Mouse (Mus musculus): ENCODE measurements around the gene Pik3r2. TPM values are rescaled to one million over a fixed set of nuclear protein-coding genes. Genes with fewer than 3 reads are reported as not detected.

Gene Pik3r2
- polyA plus RNA-seq, 1 experiment from 2014 or later, result 112 TPM

- H3K9ac ChIP-seq (ENCODE audit: low read depth, low read length), result peak overlapping the region; percentile 50
- 2% methylated on average over 34 of the region's 34 CpGs for WGBS
These were observed 10.5 kb downstream of the Pik3r2 start for GRCm38 (mm10) chr8:70765838-70766570.

DNA sequence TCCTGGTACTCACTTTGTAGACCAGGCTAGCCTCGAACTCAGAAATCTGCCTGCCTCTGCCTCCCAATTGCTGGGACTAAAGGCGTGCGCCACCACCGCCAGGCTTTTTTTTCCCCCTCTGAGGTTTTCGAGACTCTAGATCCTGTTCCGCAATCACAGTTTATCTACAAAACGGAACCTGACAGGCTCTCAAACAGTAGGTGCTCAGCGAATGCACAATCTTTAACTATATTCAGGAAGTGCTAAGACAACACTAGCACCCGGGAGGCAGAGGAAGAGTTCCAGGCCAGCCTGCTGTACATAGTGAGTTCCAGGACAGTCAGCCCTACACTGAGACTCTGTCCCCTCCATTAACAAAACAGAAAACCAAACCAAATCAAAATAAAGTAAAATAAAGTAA, 11.2 kb downstream of the Pik3r2 start:
- H3K4me2 ChIP-seq (ENCODE audit: low read length), result no peak overlapping the region
- 80% methylated on average over 9 of the region's 9 CpGs for WGBS
- no peak overlapping the region for H3K9ac ChIP-seq (ENCODE audit: low read depth, low read length)
- peaks cover 4% of the 10 kb centered on the region for H3K27me3 ChIP-seq (ENCODE audit: control insufficient read depth, insufficient read depth, low read depth, low read length)
- no peak overlapping the region for H3K27ac ChIP-seq (ENCODE audit: low read length)
- H3K4me3 ChIP-seq (ENCODE audit: low read depth, low read length), result no peak overlapping the region
- peaks cover 15% of the 10 kb centered on the region for H3K36me3 ChIP-seq (ENCODE audit: control insufficient read depth, insufficient read depth, low read length)
- H3K9me3 ChIP-seq (replicated peaks; ENCODE audit: control insufficient read depth, low read length, poor library complexity, severe bottlenecking), result no peaks in the 10 kb centered on the region
- H3K4me1 ChIP-seq (ENCODE audit: control insufficient read depth, insufficient read depth, low read length), result peaks cover 16% of the 10 kb centered on the region
- ATAC-seq, result no peak

More at GRCm38 (mm10) chr8:70765838-70766570, 10.5 kb downstream of the Pik3r2 start:
- Histone ChIP-seq H3K4me1 (ENCODE audit: control insufficient read depth, insufficient read depth, low read length) (peaks cover 16% of the 10 kb centered on the region), H3K27me3 (ENCODE audit: control insufficient read depth, insufficient read depth, low read depth, low read length) (peaks cover 4% of the 10 kb centered on the region), H3K36me3 (ENCODE audit: control insufficient read depth, insufficient read depth, low read length) (peaks cover 20% of the 10 kb centered on the region), H3K27ac (ENCODE audit: low read length) (no peak overlapping the region), H3K4me3 (ENCODE audit: low read depth, low read length) (peak overlapping the region; percentile 13; the same call in 1 of the 2 replicates), H3K4me2 (ENCODE audit: low read length) (peak overlapping the region; percentile 48), H3K9me3 (replicated peaks; ENCODE audit: control insufficient read depth, low read length, poor library complexity, severe bottlenecking) (no peaks in the 10 kb centered on the region)
- ATAC-seq, result no peak

GRCm38 (mm10) chr8:70764676-70765075, 11.8 kb downstream of the Pik3r2 start:
- WGBS, result 96% methylated on average over 13 of the region's 13 CpGs
- no peak for ATAC-seq

DNA sequence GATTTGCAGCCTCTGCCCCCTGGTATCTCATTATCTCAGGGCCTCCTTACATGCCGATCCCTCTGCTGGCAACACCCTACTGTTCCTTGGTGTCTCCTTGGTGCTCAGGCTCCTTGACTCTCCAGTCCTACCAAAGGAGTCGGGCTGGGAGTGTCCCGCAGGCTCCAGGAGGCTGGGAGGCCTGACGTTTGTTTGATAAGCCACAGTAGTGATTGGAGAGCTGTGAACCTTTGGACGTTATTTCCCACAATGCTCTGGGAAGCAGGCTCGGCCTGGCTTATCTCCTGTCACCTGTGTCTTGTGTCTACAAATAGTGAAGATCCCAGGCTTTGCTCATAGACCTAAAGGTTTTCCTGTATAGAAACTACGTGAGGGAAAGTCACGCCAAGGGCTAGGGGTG, 12.5 kb downstream of the Pik3r2 start:
- WGBS, result 86% methylated on average over 8 of the region's 8 CpGs
- no peak overlapping the region for H3K27ac ChIP-seq (ENCODE audit: low read length)

More at GRCm38 (mm10) chr8:70764676-70765075, 11.8 kb downstream of the Pik3r2 start:
- Histone ChIP-seq H3K27ac (ENCODE audit: low read length) (no peak overlapping the region), H3K36me3 (ENCODE audit: control insufficient read depth, insufficient read depth, low read length) (peaks cover 12% of the 10 kb centered on the region), H3K27me3 (ENCODE audit: control insufficient read depth, insufficient read depth, low read depth, low read length) (peaks cover 4% of the 10 kb centered on the region), H3K4me2 (ENCODE audit: low read length) (no peak overlapping the region), H3K4me1 (ENCODE audit: control insufficient read depth, insufficient read depth, low read length) (peaks cover 22% of the 10 kb centered on the region), H3K4me3 (ENCODE audit: low read depth, low read length) (no peak overlapping the region), H3K9ac (ENCODE audit: low read depth, low read length) (no peak overlapping the region), H3K9me3 (replicated peaks; ENCODE audit: control insufficient read depth, low read length, poor library complexity, severe bottlenecking) (no peaks in the 10 kb centered on the region)

GRCm38 (mm10) chr8:70763354-70763753, 13.2 kb downstream of the Pik3r2 start:
- no peak overlapping the region for H3K4me3 ChIP-seq (ENCODE audit: low read depth, low read length)
- no peak for ATAC-seq
- H3K4me2 ChIP-seq (ENCODE audit: low read length), result no peak overlapping the region
- no peak overlapping the region for H3K27ac ChIP-seq (ENCODE audit: low read length)
- no peaks in the 10 kb centered on the region for H3K9me3 ChIP-seq (replicated peaks; ENCODE audit: control insufficient read depth, low read length, poor library complexity, severe bottlenecking)
- WGBS, result under 1% methylated on average over 3 of the region's 3 CpGs
- peaks cover 24% of the 10 kb centered on the region for H3K4me1 ChIP-seq (ENCODE audit: control insufficient read depth, insufficient read depth, low read length)
- no peak overlapping the region for H3K9ac ChIP-seq (ENCODE audit: low read depth, low read length)
- H3K36me3 ChIP-seq (ENCODE audit: control insufficient read depth, insufficient read depth, low read length), result peaks cover 8% of the 10 kb centered on the region
- H3K27me3 ChIP-seq (ENCODE audit: control insufficient read depth, insufficient read depth, low read depth, low read length), result peaks cover 4% of the 10 kb centered on the region

More for the DNA sequence above, 12.5 kb downstream of the Pik3r2 start:
- H3K4me3 ChIP-seq (ENCODE audit: low read depth, low read length), result no peak overlapping the region
- ATAC-seq, result no peak
- no peak overlapping the region for H3K9ac ChIP-seq (ENCODE audit: low read depth, low read length)
- H3K4me1 ChIP-seq (ENCODE audit: control insufficient read depth, insufficient read depth, low read length), result peaks cover 24% of the 10 kb centered on the region
- H3K27me3 ChIP-seq (ENCODE audit: control insufficient read depth, insufficient read depth, low read depth, low read length), result peaks cover 4% of the 10 kb centered on the region
- peaks cover 12% of the 10 kb centered on the region for H3K36me3 ChIP-seq (ENCODE audit: control insufficient read depth, insufficient read depth, low read length)
- H3K9me3 ChIP-seq (replicated peaks; ENCODE audit: control insufficient read depth, low read length, poor library complexity, severe bottlenecking), result no peaks in the 10 kb centered on the region
- H3K4me2 ChIP-seq (ENCODE audit: low read length), result no peak overlapping the region

- H3K9me3 ChIP-seq (replicated peaks; ENCODE audit: control insufficient read depth, low read length, poor library complexity, severe bottlenecking), result no peaks in the 10 kb centered on the region
- H3K36me3 ChIP-seq (ENCODE audit: control insufficient read depth, insufficient read depth, low read length), result peaks cover 6% of the 10 kb centered on the region; the same call in 1 of the 2 replicates
- H3K9ac ChIP-seq (ENCODE audit: low read depth, low read length), result no peak overlapping the region
- no peak for ATAC-seq
- H3K4me1 ChIP-seq (ENCODE audit: control insufficient read depth, insufficient read depth, low read length), result peaks cover 25% of the 10 kb centered on the region
- H3K4me3 ChIP-seq (ENCODE audit: low read depth, low read length), result no peak overlapping the region
- H3K27ac ChIP-seq (ENCODE audit: low read length), result no peak overlapping the region
- WGBS, result 73% methylated on average over 1 of the region's 1 CpGs
- no peak overlapping the region for H3K4me2 ChIP-seq (ENCODE audit: low read length)
- H3K27me3 ChIP-seq (ENCODE audit: control insufficient read depth, insufficient read depth, low read depth, low read length), result no peaks in the 10 kb centered on the region
These were observed 14.4 kb downstream of the Pik3r2 start for GRCm38 (mm10) chr8:70762118-70762517.

GRCm38 (mm10) chr8:70760775-70761406, 15.6 kb downstream of the Pik3r2 start, which contains the start of gene Mpv17l2:
TSS of gene Mpv17l2 (minus strand) at chr8:70760946.
- Histone ChIP-seq H3K4me3 (ENCODE audit: low read depth, low read length) (peak within 1 kb of the TSS; percentile 71), H3K4me1 (ENCODE audit: control insufficient read depth, insufficient read depth, low read length) (peaks cover 21% of the 10 kb centered on the region), H3K9ac (ENCODE audit: low read depth, low read length) (peak within 1 kb of the TSS; percentile 76), H3K36me3 (ENCODE audit: control insufficient read depth, insufficient read depth, low read length) (peaks cover 18% of the 10 kb centered on the region), H3K27me3 (ENCODE audit: control insufficient read depth, insufficient read depth, low read depth, low read length) (no peaks in the 10 kb centered on the region), H3K4me2 (ENCODE audit: low read length) (peak within 1 kb of the TSS; percentile 80), H3K27ac (ENCODE audit: low read length) (peak within 1 kb of the TSS; percentile 82), H3K9me3 (replicated peaks; ENCODE audit: control insufficient read depth, low read length, poor library complexity, severe bottlenecking) (no peaks in the 10 kb centered on the region)
- WGBS, result under 1% methylated on average over 55 of the region's 55 CpGs
- ATAC-seq, result peak; percentile 95

DNA sequence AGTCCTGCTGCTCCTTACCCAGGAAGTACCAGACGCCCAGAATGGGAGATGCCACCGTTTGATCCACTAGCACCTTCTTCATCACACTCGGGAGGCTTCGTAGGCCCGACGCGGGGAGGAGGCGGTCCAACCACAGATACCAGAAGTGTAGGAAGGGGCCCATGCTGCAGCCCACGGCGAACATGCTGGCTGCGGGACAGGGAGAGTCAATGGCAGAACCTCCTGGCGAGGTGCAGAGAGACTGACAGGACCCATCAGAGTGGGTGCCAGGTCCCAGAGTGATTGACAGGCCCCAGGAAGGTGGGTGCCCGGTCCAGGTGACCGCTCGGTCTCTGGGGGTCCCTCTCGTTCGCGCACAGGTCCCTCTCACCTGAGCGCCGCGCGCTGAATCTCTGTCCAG, 16.2 kb downstream of the Pik3r2 start:
- H3K4me3 ChIP-seq (ENCODE audit: low read depth, low read length), result peak overlapping the region; percentile 71
- H3K9me3 ChIP-seq (replicated peaks; ENCODE audit: control insufficient read depth, low read length, poor library complexity, severe bottlenecking), result no peaks in the 10 kb centered on the region
- no peaks in the 10 kb centered on the region for H3K27me3 ChIP-seq (ENCODE audit: control insufficient read depth, insufficient read depth, low read depth, low read length)
- peaks cover 23% of the 10 kb centered on the region for H3K4me1 ChIP-seq (ENCODE audit: control insufficient read depth, insufficient read depth, low read length)
- H3K4me2 ChIP-seq (ENCODE audit: low read length), result peak overlapping the region; percentile 80
- peak overlapping the region; percentile 76 for H3K9ac ChIP-seq (ENCODE audit: low read depth, low read length)
- peaks cover 18% of the 10 kb centered on the region for H3K36me3 ChIP-seq (ENCODE audit: control insufficient read depth, insufficient read depth, low read length)
- ATAC-seq, result no peak
- peak overlapping the region; percentile 77 for H3K27ac ChIP-seq (ENCODE audit: low read length)
- under 1% methylated on average over 22 of the region's 22 CpGs for WGBS

All from midbrain, embryonic 16.5 days (tissue).